Mouse (Mus musculus): ENCODE measurements around the gene Stk24. TPM values are rescaled to one million over a fixed set of nuclear protein-coding genes. Genes with fewer than 3 reads are reported as not detected.

The Stk24 gene
- polyA plus RNA-seq, 1 experiment from 2014 or later, result 18.5 TPM

DNA sequence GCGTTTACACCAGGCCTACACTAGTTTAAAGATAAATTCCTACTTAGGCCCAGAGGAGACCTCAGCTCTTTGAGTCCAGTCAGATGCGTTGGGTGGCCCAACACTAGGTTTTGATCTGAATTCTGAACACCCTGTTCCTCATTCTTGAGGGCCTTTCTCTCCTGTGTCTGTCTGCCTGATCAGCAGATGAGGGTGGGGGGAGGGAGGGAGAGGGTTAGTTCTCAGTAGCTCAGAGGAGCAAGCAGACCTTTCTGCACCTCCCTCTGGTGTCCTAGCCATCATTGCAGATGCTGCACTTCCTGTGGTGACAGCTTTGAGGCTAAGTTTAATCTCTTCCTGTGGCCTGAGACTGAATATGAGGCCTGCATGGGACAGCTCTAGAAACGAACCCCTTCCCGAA is 117.2 kb downstream of the Stk24 start:
- no peak overlapping the region for H3K9ac ChIP-seq
- no peaks in the 10 kb centered on the region; the same call in 1 of the 2 replicates for H3K36me3 ChIP-seq (replicated peaks)
- 78% methylated on average over 4 of the region's 4 CpGs for WGBS
- no peaks in the 10 kb centered on the region for H3K9me3 ChIP-seq
- no peaks in the 10 kb centered on the region for H3K27me3 ChIP-seq (replicated peaks)
- H3K27ac ChIP-seq, result no peak overlapping the region
- H3K4me2 ChIP-seq, result no peak overlapping the region
- no peaks in the 10 kb centered on the region for H3K4me1 ChIP-seq
- H3K4me3 ChIP-seq, result no peak overlapping the region
- ATAC-seq (replicated peaks), result no peak

- H3K9me3 ChIP-seq, result no peaks in the 10 kb centered on the region
Observed at GRCm38 (mm10) chr14:121261229-121261879, 118.5 kb downstream of the Stk24 start.

DNA sequence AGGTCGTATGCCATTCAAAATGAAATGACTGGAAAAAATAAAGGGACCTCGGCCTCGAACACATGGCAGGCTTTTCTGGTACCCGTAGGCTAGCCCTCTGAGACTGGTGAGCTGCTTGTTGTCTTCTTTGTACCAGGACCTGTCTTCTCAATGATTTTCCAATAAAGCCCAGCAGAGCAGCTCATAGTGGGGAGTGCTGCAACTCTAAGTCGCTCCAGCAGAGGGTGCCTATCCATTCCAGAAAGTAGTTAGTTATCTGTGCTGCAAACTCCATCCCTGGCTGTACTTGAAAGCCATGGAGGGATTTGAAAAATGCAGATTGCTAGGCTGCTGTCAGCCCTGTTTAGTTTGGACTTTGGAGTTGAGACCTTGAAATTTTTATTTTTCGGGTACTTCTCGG is 120.0 kb downstream of the Stk24 start:
- no peak overlapping the region for H3K9ac ChIP-seq
- WGBS, result 47% methylated on average over 7 of the region's 7 CpGs
- no peak overlapping the region for H3K4me2 ChIP-seq
- H3K27ac ChIP-seq, result peak overlapping the region; percentile 19; the same call in 1 of the 2 replicates
- ATAC-seq (replicated peaks), result peak; percentile 66
- H3K27me3 ChIP-seq (replicated peaks), result no peaks in the 10 kb centered on the region
- H3K36me3 ChIP-seq (replicated peaks), result no peaks in the 10 kb centered on the region; the same call in 1 of the 2 replicates
- H3K9me3 ChIP-seq, result no peaks in the 10 kb centered on the region
- no peaks in the 10 kb centered on the region for H3K4me1 ChIP-seq
- no peak overlapping the region for H3K4me3 ChIP-seq

More at GRCm38 (mm10) chr14:121261229-121261879, 118.5 kb downstream of the Stk24 start:
- no peak overlapping the region for H3K4me3 ChIP-seq
- 81% methylated on average over 5 of the region's 5 CpGs for WGBS
- H3K27me3 ChIP-seq (replicated peaks), result no peaks in the 10 kb centered on the region
- no peaks in the 10 kb centered on the region for H3K4me1 ChIP-seq
- no peak for ATAC-seq (replicated peaks)
- no peak overlapping the region for H3K27ac ChIP-seq
- H3K4me2 ChIP-seq, result no peak overlapping the region
- no peaks in the 10 kb centered on the region; the same call in 1 of the 2 replicates for H3K36me3 ChIP-seq (replicated peaks)
- H3K9ac ChIP-seq, result no peak overlapping the region

DNA sequence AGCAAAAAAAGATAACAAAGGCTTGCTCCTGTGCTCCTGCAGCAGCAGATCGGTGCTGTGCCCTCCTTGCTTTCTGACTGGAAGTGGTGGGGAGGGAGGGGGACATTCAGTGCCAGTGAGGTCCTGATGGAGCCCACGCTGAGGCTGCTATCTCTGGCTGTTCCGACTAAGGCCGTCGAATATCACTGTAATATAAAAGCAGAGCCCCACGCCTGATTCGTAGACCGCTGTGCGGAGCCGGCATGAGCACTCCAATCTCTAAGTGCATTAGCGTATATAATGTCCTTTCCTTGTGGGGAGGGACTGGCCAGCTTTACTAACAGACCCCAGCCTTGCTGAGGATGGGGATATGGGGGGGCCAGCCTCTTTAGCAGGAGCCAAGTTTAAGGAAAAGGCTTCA is 120.5 kb downstream of the Stk24 start:
- H3K4me2 ChIP-seq, result no peak overlapping the region
- no peak overlapping the region for H3K9ac ChIP-seq
- no peaks in the 10 kb centered on the region for H3K27me3 ChIP-seq (replicated peaks)
- H3K36me3 ChIP-seq (replicated peaks), result no peaks in the 10 kb centered on the region; the same call in 1 of the 2 replicates
- H3K9me3 ChIP-seq, result no peaks in the 10 kb centered on the region
- no peak overlapping the region for H3K4me3 ChIP-seq
- H3K4me1 ChIP-seq, result no peaks in the 10 kb centered on the region
- ATAC-seq (replicated peaks), result peak; percentile 28
- 51% methylated on average over 11 of the region's 11 CpGs for WGBS
- H3K27ac ChIP-seq, result peak overlapping the region; percentile 19; the same call in 1 of the 2 replicates

DNA sequence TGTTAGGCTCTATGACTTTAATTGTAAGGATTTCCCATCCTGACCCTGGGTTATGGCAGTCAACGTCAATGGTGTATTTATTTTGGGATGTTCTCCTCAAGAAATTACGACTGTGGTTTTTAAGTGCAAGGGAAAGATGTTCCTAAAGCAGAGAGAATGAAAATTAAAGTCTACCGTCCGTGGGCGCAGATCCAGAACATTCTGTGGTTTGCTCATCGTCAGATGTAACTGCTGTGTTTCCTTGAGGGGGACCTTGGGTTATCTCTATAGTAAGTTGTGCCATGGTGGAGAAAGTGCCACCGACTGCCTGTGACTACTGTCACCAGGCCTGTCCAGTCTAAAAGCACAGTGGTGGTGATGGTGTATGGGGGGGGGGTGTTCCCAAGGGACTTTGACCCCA is 122.9 kb downstream of the Stk24 start:
- H3K36me3 ChIP-seq (replicated peaks), result no peaks in the 10 kb centered on the region; the same call in 1 of the 2 replicates
- H3K4me1 ChIP-seq, result no peaks in the 10 kb centered on the region; the same call in 1 of the 2 replicates
- no peak overlapping the region for H3K27ac ChIP-seq
- WGBS, result 96% methylated on average over 7 of the region's 7 CpGs
- no peaks in the 10 kb centered on the region for H3K27me3 ChIP-seq (replicated peaks)
- no peak for ATAC-seq (replicated peaks)
- H3K4me2 ChIP-seq, result no peak overlapping the region
- no peaks in the 10 kb centered on the region for H3K9me3 ChIP-seq
- no peak overlapping the region for H3K4me3 ChIP-seq
- H3K9ac ChIP-seq, result no peak overlapping the region

DNA sequence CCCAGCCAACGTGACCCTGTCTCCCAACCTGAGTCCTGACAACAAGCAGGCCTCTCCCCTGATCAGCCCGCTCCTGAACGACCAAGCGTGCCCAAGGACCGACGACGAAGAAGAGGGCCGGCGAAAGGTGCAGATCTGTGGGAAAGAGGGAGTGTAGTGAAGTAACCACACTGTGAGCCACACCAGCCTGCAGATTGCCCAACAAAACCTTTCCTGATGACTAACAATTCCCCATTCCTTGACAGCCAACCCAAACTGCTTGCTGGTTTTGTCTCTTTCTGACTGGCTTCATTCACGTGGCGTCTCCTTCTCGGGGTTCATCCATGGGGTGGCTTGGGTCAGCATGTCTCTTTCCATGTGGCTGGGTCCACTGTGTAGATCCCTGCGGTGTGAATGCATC is 124.3 kb downstream of the Stk24 start:
- no peaks in the 10 kb centered on the region for H3K9me3 ChIP-seq
- no peaks in the 10 kb centered on the region; the same call in 1 of the 2 replicates for H3K4me1 ChIP-seq
- H3K4me2 ChIP-seq, result no peak overlapping the region
- no peak for ATAC-seq (replicated peaks)
- H3K36me3 ChIP-seq (replicated peaks), result no peaks in the 10 kb centered on the region; the same call in 1 of the 2 replicates
- no peaks in the 10 kb centered on the region for H3K27me3 ChIP-seq (replicated peaks)
- no peak overlapping the region for H3K9ac ChIP-seq
- H3K27ac ChIP-seq, result no peak overlapping the region
- 91% methylated on average over 13 of the region's 13 CpGs for WGBS
- no peak overlapping the region for H3K4me3 ChIP-seq

GRCm38 (mm10) chr14:121254869-121255268 is 124.9 kb downstream of the Stk24 start:
- Histone ChIP-seq H3K27me3 (replicated peaks) (no peaks in the 10 kb centered on the region), H3K4me2 (no peak overlapping the region), H3K9me3 (no peaks in the 10 kb centered on the region), H3K36me3 (replicated peaks) (no peaks in the 10 kb centered on the region; the same call in 1 of the 2 replicates), H3K27ac (no peak overlapping the region), H3K4me3 (no peak overlapping the region), H3K4me1 (no peaks in the 10 kb centered on the region; the same call in 1 of the 2 replicates), H3K9ac (no peak overlapping the region)
- ATAC-seq (replicated peaks), result no peak
- WGBS, result 88% methylated on average over 10 of the region's 10 CpGs

- 92% methylated on average over 10 of the region's 10 CpGs for WGBS
- Histone ChIP-seq H3K36me3 (replicated peaks) (no peaks in the 10 kb centered on the region), H3K9me3 (no peaks in the 10 kb centered on the region), H3K4me1 (no peaks in the 10 kb centered on the region; the same call in 1 of the 2 replicates), H3K27me3 (replicated peaks) (no peaks in the 10 kb centered on the region), H3K4me3 (no peak overlapping the region), H3K27ac (no peak overlapping the region), H3K9ac (no peak overlapping the region), H3K4me2 (no peak overlapping the region)
- ATAC-seq (replicated peaks), result no peak
Observed at GRCm38 (mm10) chr14:121252542-121252941, 127.3 kb downstream of the Stk24 start.

- peaks cover 4% of the 10 kb centered on the region; the same call in 1 of the 2 replicates for H3K4me1 ChIP-seq
- H3K27ac ChIP-seq, result no peak overlapping the region
- no peak overlapping the region for H3K9ac ChIP-seq
- H3K36me3 ChIP-seq (replicated peaks), result no peaks in the 10 kb centered on the region
- no peak overlapping the region for H3K4me3 ChIP-seq
- 62% methylated on average over 4 of the region's 4 CpGs for WGBS
- ATAC-seq (replicated peaks), result no peak
- no peaks in the 10 kb centered on the region for H3K9me3 ChIP-seq
- no peaks in the 10 kb centered on the region for H3K27me3 ChIP-seq (replicated peaks)
- H3K4me2 ChIP-seq, result no peak overlapping the region
Observed at GRCm38 (mm10) chr14:121251708-121252107, 128.1 kb downstream of the Stk24 start.

DNA sequence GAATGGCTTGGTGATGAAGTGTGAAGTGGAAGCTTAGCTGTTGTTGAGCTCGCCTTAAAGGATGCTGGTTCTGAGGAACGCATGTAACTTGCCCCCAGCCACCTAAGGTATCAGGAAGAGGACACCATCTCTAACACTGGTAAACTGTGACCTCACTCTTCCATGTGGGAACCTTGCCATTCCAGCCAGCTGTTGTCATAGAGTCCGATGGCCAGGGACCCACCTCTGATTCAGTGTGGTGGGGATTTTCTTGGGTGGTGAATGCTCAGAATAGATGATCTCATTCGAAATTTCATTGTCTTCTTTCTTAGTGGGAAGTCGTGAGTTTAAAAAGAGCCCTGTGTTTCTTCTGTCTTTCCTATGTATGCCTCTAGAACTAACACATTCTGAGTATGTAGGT is 128.7 kb downstream of the Stk24 start:
- Histone ChIP-seq H3K9me3 (no peaks in the 10 kb centered on the region), H3K4me3 (no peak overlapping the region), H3K4me2 (no peak overlapping the region), H3K9ac (no peak overlapping the region), H3K27ac (no peak overlapping the region), H3K4me1 (peaks cover 4% of the 10 kb centered on the region; the same call in 1 of the 2 replicates), H3K36me3 (replicated peaks) (no peaks in the 10 kb centered on the region), H3K27me3 (replicated peaks) (no peaks in the 10 kb centered on the region)
- no peak for ATAC-seq (replicated peaks)
- WGBS, result 72% methylated on average over 5 of the region's 5 CpGs

GRCm38 (mm10) chr14:121248346-121248745 is 131.5 kb downstream of the Stk24 start:
- Histone ChIP-seq H3K36me3 (replicated peaks) (peaks cover 4% of the 10 kb centered on the region), H3K9ac (no peak overlapping the region), H3K4me1 (peaks cover 4% of the 10 kb centered on the region; the same call in 1 of the 2 replicates), H3K4me3 (no peak overlapping the region), H3K9me3 (no peaks in the 10 kb centered on the region), H3K4me2 (no peak overlapping the region), H3K27me3 (replicated peaks) (no peaks in the 10 kb centered on the region), H3K27ac (no peak overlapping the region; the same call in 1 of the 2 replicates)
- WGBS, result 82% methylated on average over 5 of the region's 5 CpGs
- no peak for ATAC-seq (replicated peaks)

DNA sequence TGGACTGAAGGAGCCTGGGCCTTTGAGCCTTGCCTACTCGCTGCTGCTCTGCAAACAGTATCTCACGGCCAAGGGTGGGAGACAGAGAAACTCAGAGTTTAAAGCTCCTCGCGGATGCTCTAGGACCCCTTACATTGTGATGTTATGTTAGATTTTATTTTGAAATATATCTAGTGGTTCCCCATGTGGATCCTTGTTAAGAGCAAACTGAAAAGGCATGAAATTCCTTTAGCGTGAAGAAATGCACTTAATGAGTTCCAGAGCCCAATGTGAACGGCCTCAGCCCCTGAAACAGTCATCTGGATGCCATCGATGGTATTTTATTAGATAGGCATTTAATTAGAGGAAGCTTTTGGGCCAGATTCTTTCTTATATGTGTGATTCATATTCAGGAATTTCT is 132.5 kb downstream of the Stk24 start:
- 62% methylated on average over 7 of the region's 7 CpGs for WGBS
- H3K27me3 ChIP-seq (replicated peaks), result no peaks in the 10 kb centered on the region
- ATAC-seq (replicated peaks), result no peak
- H3K4me1 ChIP-seq, result peaks cover 4% of the 10 kb centered on the region; the same call in 1 of the 2 replicates
- no peak overlapping the region for H3K9ac ChIP-seq
- H3K4me2 ChIP-seq, result no peak overlapping the region
- H3K9me3 ChIP-seq, result no peaks in the 10 kb centered on the region
- peaks cover 13% of the 10 kb centered on the region for H3K36me3 ChIP-seq (replicated peaks)
- H3K27ac ChIP-seq, result no peak overlapping the region
- H3K4me3 ChIP-seq, result no peak overlapping the region
